Mouse (Mus musculus) layer of hippocampus, postnatal 10 days (tissue): ENCODE measurements around the gene Lyrm9. TPM values are rescaled to one million over a fixed set of nuclear protein-coding genes. Genes with fewer than 3 reads are reported as not detected.
"Not testable (repeated sequence)": the region's sequence is repeated elsewhere in the genome, so short reads cannot be mapped to it uniquely, and the experiment has no call there.

ENCODE experiments used
- DNase-seq, 2 experiments: peaks; one replicate each; pipeline ENCODE4 v3.0.0; 2021; ENCODE audit warnings: low spot score in 2 of 2
- total RNA-seq, 2 experiments: library from RNA; stranded (reverse); gene quantifications; 2 replicates each; pipeline ENCODE4 v1.2.3; 2021

Gene Lyrm9
- total RNA-seq, 2 experiments from 2014 or later: 23.5 to 24.6 TPM

- no peak for DNase-seq
These were observed 21.8 kb downstream of the Lyrm9 start for GRCm38 (mm10) chr11:78847884-78848848.

DNA sequence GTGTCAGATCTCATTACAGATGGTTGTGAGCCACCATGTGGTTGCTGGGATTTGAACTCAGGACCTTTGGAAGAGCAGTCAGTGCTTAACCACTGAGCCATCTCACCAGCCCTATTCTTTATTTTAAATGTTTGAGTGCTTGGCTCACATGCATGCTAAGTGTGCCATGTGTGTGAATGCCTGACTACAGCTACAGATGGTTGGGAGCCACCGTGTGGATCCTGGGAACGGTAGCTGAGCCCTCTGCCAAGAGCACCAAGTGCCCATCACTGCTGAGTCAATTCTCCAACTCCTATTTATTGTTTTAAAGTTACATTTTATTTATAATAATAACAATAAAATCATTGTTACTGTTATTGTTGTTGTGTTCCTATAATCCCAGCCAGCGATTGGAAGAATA, 23.5 kb downstream of the Lyrm9 start:
- no peak for DNase-seq

DNA sequence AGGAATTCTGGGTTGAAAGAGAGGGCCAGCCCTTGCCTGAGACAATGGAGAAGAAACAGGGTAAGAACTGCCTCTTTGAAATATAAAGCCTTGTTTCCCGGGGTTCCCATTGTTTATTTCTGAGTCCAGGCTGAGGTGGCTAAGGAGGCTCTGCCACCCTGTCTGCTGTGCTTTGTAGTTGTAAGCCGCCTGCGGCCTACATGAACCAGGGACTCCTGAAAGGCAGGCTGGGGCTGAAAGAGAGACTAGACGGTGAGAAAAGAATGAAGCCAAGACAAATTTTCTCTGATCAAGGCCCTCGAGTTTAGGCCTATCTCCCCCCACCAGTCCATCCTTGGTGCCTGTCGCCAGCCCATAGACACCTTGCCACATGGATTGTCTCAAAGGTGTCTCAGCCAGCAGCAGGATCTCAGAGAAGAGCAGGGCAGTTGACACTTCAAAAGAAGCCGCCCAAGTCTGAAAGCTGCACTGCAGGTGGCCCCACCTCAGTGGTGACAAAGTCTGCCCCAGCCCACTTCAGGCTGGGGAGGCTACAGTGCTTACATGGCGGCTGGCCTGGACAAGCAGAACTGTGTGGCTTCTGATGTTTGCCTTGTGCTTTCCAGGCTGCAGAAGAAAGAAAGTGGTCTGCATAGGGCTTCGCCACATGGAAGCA, 25.0 kb downstream of the Lyrm9 start:
- DNase-seq: no peak

DNA sequence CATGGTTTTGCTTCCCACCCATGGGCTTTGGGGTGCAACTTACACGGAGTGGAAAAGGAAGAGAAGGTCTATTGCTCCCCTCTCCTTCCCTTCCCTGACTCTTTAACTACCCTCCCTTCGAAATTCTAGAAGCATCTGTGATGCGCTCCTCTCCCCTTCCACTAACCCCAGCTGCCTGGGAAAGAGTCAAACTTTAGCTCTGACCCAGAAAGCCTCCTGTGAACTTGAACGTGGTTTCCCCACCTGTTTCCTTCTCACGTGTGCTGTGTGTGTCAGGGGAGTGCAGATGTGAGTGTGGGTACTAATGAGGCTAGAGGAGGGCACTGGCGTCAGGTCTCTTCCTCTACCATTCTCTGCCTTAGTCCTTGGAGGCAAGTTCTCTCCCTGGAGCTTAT, 25.5 kb downstream of the Lyrm9 start:
- DNase-seq: no peak

DNA sequence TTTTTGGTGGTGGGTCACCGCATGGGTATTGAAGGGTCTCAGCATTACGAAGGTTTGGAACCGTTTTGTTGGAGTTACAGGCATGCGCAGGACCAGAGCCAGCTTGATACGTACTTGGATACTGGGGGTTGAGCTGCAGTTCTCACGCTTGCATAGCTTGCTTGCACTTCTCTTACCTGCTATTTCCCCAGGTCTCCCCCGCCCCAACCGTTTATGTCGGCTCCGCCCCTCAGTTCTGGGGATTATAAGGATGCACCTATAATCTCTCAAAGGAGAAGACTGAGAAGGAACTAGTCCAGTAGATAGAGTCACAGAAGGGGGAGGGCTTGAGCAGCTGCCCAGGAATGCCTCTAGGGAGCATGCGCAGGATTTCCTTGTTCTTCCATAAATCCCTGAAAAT, 26.1 kb downstream of the Lyrm9 start:
- DNase-seq: no peak

DNA sequence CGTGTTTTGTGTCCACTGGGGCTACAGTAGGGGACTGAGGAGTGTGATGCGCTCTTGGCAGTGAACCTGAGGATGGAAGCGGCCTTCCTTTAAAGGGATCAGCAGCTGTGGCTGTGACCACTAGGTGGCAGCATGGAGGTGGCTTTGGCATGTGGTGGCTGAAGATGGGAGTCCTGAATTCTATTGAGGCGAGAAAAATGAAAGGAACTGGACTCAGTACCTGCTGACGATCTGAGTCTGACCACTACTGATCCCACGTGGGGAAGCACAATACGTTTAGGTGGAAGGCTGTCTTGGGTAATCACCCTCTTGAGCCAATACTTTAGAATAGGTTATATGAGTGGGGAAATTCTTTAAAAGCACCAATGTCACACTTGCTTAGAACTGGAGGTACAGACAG, 29.9 kb downstream of the Lyrm9 start:
- DNase-seq: peak; percentile 87 to 89

- DNase-seq: no peak
These were observed 31.2 kb downstream of the Lyrm9 start for GRCm38 (mm10) chr11:78857611-78858010.

DNA sequence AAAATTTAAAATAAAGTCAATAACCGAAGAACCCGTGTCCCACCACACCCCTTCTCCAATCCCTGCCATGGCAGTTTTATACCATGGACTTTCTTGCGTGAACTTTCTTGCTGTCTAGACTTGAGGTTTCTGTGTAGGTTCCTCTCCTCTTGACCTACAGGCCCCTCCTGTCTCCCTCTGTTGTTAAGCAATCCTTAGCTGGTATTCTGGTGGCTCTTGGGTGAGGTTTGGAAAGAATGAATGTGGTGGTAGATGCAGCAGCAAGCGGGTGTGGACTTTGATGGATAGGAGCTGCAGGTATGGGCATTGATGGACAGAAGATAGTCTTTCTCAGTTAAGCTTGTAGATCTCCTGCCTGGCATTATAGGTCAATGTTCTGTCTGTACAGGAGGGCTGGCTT, 37.5 kb downstream of the Lyrm9 start:
- DNase-seq: no peak

GRCm38 (mm10) chr11:78864567-78865278, 38.3 kb downstream of the Lyrm9 start:
- no peak for DNase-seq

DNA sequence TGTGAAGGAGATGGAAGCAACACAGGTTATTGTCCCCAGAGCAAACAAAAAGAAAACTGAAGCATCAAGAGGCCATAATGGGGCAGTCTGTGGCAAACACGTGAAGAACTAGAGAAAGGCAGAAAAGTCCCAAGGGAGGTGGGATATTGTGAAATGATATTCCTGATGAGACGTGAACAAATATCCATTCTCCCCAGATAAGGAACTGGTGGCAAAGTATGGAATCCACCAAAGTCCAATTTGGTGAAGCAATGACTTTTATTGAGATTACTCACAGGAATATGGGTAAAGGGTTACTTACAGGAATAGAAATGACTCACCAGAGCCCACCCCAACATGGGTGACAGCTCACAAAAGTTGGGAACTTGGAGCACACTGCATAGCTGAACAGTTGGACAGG, 38.9 kb downstream of the Lyrm9 start:
- no peak for DNase-seq

DNA sequence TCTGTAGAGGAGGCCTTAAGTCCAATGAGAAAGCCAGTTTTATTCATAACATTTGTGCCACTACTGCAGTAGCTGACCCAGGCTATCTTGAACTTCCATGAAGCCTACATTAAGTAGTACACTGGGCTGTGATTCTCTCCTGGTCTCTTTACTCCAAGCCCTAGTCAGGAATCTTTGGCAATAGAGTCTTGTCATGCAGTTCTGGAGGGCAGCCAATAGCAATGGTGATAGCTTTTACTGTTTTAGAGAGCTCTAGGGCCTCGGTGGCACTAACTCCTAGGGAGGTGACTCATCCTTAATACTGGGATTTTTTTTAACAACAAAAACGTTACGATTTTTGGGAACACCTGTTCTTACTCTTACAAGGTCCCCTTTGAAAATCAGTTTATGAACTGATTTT, 40.1 kb downstream of the Lyrm9 start:
- no peak for DNase-seq

GRCm38 (mm10) chr11:78867696-78868095, 41.3 kb downstream of the Lyrm9 start:
- no peak for DNase-seq

- not testable (repeated sequence) for DNase-seq
These were observed 42.8 kb downstream of the Lyrm9 start for GRCm38 (mm10) chr11:78869205-78869604.

DNA sequence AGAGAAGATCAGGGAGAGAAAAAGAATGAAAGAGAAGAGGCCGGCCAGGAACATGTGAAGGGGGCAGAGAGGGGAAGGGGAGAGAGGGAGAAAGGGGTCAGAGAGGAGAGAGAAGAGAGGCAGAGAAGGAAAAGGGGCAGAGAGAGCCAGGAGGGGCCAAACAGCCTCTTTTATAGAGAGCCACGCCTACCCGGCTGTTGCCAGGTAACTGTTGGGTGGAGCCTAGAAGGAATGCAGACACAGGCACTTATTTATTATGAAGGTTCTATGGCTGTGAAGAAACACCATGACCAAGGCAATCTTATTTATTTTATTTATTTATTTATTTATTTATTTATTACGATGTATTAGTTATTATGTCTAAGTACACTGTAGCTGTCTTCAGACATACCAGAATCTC, 44.5 kb downstream of the Lyrm9 start:
- no peak for DNase-seq

DNA sequence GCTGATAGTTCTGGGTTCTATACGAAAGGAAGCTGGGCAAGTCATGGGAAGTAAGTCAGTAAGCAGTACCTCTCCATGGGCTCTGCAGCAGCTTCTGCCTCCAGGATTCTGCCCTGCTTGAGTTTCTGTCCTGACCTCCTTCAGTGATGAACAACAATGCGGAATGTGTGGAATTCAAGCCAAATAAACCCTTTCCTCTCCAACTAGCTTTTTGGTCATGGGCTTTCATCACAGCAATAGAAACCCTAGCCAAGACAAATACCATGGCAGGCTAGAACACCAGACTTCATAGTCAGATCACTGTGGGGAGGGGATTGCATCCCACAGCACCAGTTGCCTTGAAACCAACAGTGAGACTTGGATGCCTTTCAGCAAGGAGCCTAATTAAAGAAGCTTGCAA, 46.4 kb downstream of the Lyrm9 start:
- DNase-seq: no peak

DNA sequence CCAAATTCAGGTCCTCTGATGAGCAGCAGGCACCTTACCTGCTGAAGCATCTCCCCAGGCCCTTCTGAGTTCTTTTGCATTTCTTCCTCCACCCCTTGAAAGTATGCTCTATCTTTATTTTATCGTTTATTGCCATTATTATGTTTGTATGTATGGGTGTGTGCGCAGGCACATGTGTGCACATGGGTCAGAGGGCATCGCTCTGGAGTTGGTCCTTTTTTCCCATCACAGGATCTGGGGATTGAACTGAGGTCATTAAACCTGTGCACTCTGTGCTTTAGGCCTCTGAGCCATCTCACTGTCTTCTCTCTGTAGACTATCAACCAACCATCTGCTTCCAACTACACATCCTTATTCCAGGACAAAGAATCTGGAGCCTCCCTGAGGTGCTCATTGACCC, 53.3 kb downstream of the Lyrm9 start:
- DNase-seq: no peak

DNA sequence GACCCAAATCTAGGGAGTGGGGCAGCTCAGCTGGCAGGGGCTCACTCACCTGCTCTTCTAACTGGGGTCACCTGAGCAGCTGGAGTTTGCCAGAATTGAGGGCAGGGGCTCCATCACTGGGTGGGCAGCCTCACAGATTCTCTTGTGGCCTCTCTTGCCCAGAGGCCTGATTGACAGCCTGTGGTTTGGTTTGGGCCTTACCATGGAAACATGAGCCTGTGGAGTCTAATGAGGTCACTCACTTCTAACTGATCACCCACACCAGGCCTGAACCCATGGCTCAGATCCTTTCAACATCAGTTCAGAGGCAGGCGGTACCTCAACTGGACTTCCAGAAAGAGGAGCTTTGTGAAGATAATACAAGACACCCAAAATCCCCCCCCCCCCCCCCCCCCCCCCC, 60.3 kb downstream of the Lyrm9 start:
- DNase-seq: peak in 1 of 2 experiments; percentile 5

- peak; percentile 88 to 89 for DNase-seq
These were observed 61.0 kb downstream of the Lyrm9 start for GRCm38 (mm10) chr11:78887102-78887971.

DNA sequence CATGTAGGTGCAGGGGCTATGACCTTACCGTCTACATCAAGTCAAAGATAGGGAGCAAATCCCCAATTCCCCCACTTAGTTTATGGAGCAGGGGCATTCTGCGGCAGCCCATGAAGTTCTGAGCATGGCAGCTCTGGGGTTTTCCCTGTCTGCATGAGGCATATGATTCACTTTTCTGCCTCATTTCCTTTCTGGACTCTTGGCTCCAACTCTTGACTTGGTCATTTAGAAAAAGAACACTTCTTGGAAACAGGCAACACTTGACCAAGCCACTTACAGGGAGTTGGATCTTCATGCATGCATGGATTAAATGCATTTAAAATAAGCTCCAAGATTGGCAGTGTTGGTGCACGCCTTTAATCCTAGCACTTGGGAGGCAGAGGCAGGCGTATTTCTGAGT, 62.8 kb downstream of the Lyrm9 start:
- no peak for DNase-seq
